Mouse (Mus musculus): ENCODE measurements at regions not wholly inside any gene's neighbourhood (a gene's known extent, or its start where the extent isn't known, plus 50 kb on each side); places are given as distances from the start of the nearest gene placed in this dataset.

GRCm38 (mm10) chr10:17596743-17597142 is 126.3 kb upstream of the Cited2 start:
- no peak for TF ChIP-seq CTCF (IDR thresholded peaks at IDR 0.05; ENCODE audit: low read depth)
- no peak for ATAC-seq
- H3K9me3 ChIP-seq (ENCODE audit: control insufficient read depth) = no peaks in the 10 kb centered on the region
- no peaks in the 10 kb centered on the region for H3K36me3 ChIP-seq (ENCODE audit: control insufficient read depth, insufficient read depth)
- no peak overlapping the region for H3K27ac ChIP-seq (ENCODE audit: low read depth, low read length)
- H3K4me1 ChIP-seq (replicated peaks; ENCODE audit: control insufficient read depth, insufficient read depth, low read length) = 0 out of 2 replicates have a peak, but pooled peaks cover 6% of the 10 kb centered on the region
- no peak overlapping the region for H3K4me2 ChIP-seq (replicated peaks; ENCODE audit: low read depth)
- 68% methylated on average over 1 of the region's 1 CpGs for WGBS
- H3K9ac ChIP-seq (ENCODE audit: low read depth, low read length) = no peak overlapping the region
- H3K4me3 ChIP-seq (ENCODE audit: low read depth, low read length) = no peak overlapping the region
- no peaks in the 10 kb centered on the region for H3K27me3 ChIP-seq (replicated peaks; ENCODE audit: control insufficient read depth, insufficient read depth, low read length)

- 83% methylated on average over 10 of the region's 10 CpGs for WGBS
- H3K27ac ChIP-seq (ENCODE audit: low read depth, low read length) = no peak overlapping the region
- H3K36me3 ChIP-seq (ENCODE audit: control insufficient read depth, insufficient read depth) = no peaks in the 10 kb centered on the region
- no peak for TF ChIP-seq CTCF (IDR thresholded peaks at IDR 0.05; ENCODE audit: low read depth)
- no peak overlapping the region for H3K9ac ChIP-seq (ENCODE audit: low read depth, low read length)
- no peaks in the 10 kb centered on the region for H3K9me3 ChIP-seq (ENCODE audit: control insufficient read depth)
- H3K4me1 ChIP-seq (replicated peaks; ENCODE audit: control insufficient read depth, insufficient read depth, low read length) = 0 out of 2 replicates have a peak, but pooled peaks cover 6% of the 10 kb centered on the region
- no peaks in the 10 kb centered on the region for H3K27me3 ChIP-seq (replicated peaks; ENCODE audit: control insufficient read depth, insufficient read depth, low read length)
- H3K4me2 ChIP-seq (replicated peaks; ENCODE audit: low read depth) = no peak overlapping the region
- no peak for ATAC-seq
- H3K4me3 ChIP-seq (ENCODE audit: low read depth, low read length) = no peak overlapping the region
Measured at GRCm38 (mm10) chr10:17599246-17599645, 123.8 kb upstream of the Cited2 start.

- Histone ChIP-seq H3K27me3 (replicated peaks; ENCODE audit: control insufficient read depth, insufficient read depth, low read length) (no peaks in the 10 kb centered on the region), H3K4me2 (replicated peaks; ENCODE audit: low read depth) (no peak overlapping the region), H3K4me3 (ENCODE audit: low read depth, low read length) (no peak overlapping the region), H3K9me3 (ENCODE audit: control insufficient read depth) (no peaks in the 10 kb centered on the region), H3K4me1 (replicated peaks; ENCODE audit: control insufficient read depth, insufficient read depth, low read length) (0 out of 2 replicates have a peak, but pooled peaks cover 6% of the 10 kb centered on the region), H3K36me3 (ENCODE audit: control insufficient read depth, insufficient read depth) (no peaks in the 10 kb centered on the region), H3K9ac (ENCODE audit: low read depth, low read length) (no peak overlapping the region), H3K27ac (ENCODE audit: low read depth, low read length) (no peak overlapping the region)
- TF ChIP-seq CTCF (IDR thresholded peaks at IDR 0.05; ENCODE audit: low read depth) = no peak
- no peak for ATAC-seq
- 39% methylated on average over 6 of the region's 6 CpGs for WGBS
Measured at GRCm38 (mm10) chr10:17599831-17600761, 122.9 kb upstream of the Cited2 start.

GRCm38 (mm10) chr10:17600762-17601108 is 122.3 kb upstream of the Cited2 start:
- Histone ChIP-seq H3K9ac (ENCODE audit: low read depth, low read length) (no peak overlapping the region), H3K36me3 (ENCODE audit: control insufficient read depth, insufficient read depth) (no peaks in the 10 kb centered on the region), H3K27ac (ENCODE audit: low read depth, low read length) (no peak overlapping the region), H3K4me2 (replicated peaks; ENCODE audit: low read depth) (no peak overlapping the region), H3K4me3 (ENCODE audit: low read depth, low read length) (no peak overlapping the region), H3K27me3 (replicated peaks; ENCODE audit: control insufficient read depth, insufficient read depth, low read length) (no peaks in the 10 kb centered on the region), H3K9me3 (ENCODE audit: control insufficient read depth) (no peaks in the 10 kb centered on the region), H3K4me1 (replicated peaks; ENCODE audit: control insufficient read depth, insufficient read depth, low read length) (0 out of 2 replicates have a peak, but pooled peaks cover 6% of the 10 kb centered on the region)
- WGBS = 37% methylated on average over 3 of the region's 3 CpGs
- no peak for TF ChIP-seq CTCF (IDR thresholded peaks at IDR 0.05; ENCODE audit: low read depth)
- no peak for ATAC-seq

GRCm38 (mm10) chr10:17602446-17602845 is 120.6 kb upstream of the Cited2 start:
- no peak for TF ChIP-seq CTCF (IDR thresholded peaks at IDR 0.05; ENCODE audit: low read depth)
- Histone ChIP-seq H3K4me2 (replicated peaks; ENCODE audit: low read depth) (no peak overlapping the region), H3K9ac (ENCODE audit: low read depth, low read length) (no peak overlapping the region), H3K27me3 (replicated peaks; ENCODE audit: control insufficient read depth, insufficient read depth, low read length) (no peaks in the 10 kb centered on the region), H3K4me3 (ENCODE audit: low read depth, low read length) (no peak overlapping the region), H3K9me3 (ENCODE audit: control insufficient read depth) (no peaks in the 10 kb centered on the region), H3K27ac (ENCODE audit: low read depth, low read length) (no peak overlapping the region), H3K4me1 (replicated peaks; ENCODE audit: control insufficient read depth, insufficient read depth, low read length) (0 out of 2 replicates have a peak, but pooled peaks cover 6% of the 10 kb centered on the region), H3K36me3 (ENCODE audit: control insufficient read depth, insufficient read depth) (no peaks in the 10 kb centered on the region)
- ATAC-seq = peak; percentile 72
- WGBS = 18% methylated on average over 2 of the region's 2 CpGs

GRCm38 (mm10) chr10:17608220-17608619 is 114.8 kb upstream of the Cited2 start:
- no peaks in the 10 kb centered on the region for H3K9me3 ChIP-seq (ENCODE audit: control insufficient read depth)
- no peak overlapping the region for H3K27ac ChIP-seq (ENCODE audit: low read depth, low read length)
- H3K4me2 ChIP-seq (replicated peaks; ENCODE audit: low read depth) = no peak overlapping the region
- no peak for TF ChIP-seq CTCF (IDR thresholded peaks at IDR 0.05; ENCODE audit: low read depth)
- ATAC-seq = no peak
- H3K4me3 ChIP-seq (ENCODE audit: low read depth, low read length) = no peak overlapping the region
- no peaks in the 10 kb centered on the region for H3K36me3 ChIP-seq (ENCODE audit: control insufficient read depth, insufficient read depth)
- no peak overlapping the region for H3K9ac ChIP-seq (ENCODE audit: low read depth, low read length)
- 60% methylated on average over 7 of the region's 7 CpGs for WGBS
- 0 out of 2 replicates have a peak, but pooled peaks cover 3% of the 10 kb centered on the region for H3K4me1 ChIP-seq (replicated peaks; ENCODE audit: control insufficient read depth, insufficient read depth, low read length)
- no peaks in the 10 kb centered on the region for H3K27me3 ChIP-seq (replicated peaks; ENCODE audit: control insufficient read depth, insufficient read depth, low read length)
